16 mouse cellular contexts compared by ENCODE assay signal in the genomic region with DNA sequence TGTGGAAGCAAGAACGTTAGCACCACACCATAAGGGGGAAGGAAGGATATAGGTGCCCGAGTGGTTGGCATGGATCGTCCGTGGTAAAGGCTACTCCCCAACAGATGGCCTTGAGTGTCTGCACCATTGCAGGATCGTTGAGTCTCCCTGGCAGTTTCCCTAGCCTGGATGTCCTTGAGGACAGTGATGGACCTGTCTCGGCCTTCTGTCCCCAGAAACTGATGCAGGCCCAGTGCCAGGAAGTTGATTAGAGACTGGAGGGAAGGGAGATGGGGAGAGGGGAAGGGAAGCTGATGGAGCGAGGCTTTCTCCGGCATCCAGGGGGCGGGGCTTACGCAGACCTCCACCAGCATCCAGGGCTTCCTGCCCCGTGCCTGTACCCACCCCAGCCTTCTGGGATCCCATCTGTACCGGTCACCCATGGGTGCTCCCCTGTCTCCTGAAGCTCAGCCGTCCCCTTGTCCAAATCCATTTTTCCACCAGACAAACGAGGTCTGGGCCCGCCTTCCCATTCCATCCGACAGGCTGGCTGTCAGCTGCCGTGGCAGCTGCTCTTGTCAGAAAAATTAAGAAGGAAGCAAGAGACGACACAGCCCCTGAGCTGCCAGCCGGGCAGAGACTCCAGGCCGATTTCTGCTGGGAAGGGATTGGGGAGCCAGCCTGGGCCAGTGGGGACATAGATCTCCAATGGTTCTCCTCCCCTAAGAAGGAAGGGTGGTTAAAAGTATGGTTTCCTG. TPM values are rescaled to one million over a fixed set of nuclear protein-coding genes. Genes with fewer than 3 reads are reported as not detected.
DNase-seq lines count a peak whose midpoint lies in the region; ATAC-seq and TF ChIP-seq lines count a peak whose summit lies in the region.
"Had no signal": no experiment of that assay in that cellular context is flagged by ENCODE, and none has a peak within 500 bp of the region (broad histone marks: within the 10 kb centered on the region; RNA-seq: fewer than 3 reads in every experiment).

No protein-coding gene starts in this region.

- no peak overlapping the region for H3K27ac ChIP-seq in embryonic facial prominence, embryonic 14.5 days (replicated peaks; ENCODE audit: low read depth, low read length)
- no peak overlapping the region for H3K27ac ChIP-seq in embryonic facial prominence, embryonic 10.5 days (replicated peaks)
- H3K27ac ChIP-seq in forebrain, embryonic 16.5 days (ENCODE audit: low read length): peak overlapping the region; percentile 13; the same call in 1 of the 2 replicates
- H3K27ac ChIP-seq in gastrocnemius, adult 2 months: no peak overlapping the region
- H3K27ac ChIP-seq: heart, embryonic 13.5 days had no signal

- intact Hi-C loops in gastrocnemius, adult 2 months (cut with DNase I): no loop called here

- no peaks in the 10 kb centered on the region for H3K9me3 ChIP-seq in embryonic facial prominence, embryonic 14.5 days (ENCODE audit: control insufficient read depth, low read length)
- H3K9me3 ChIP-seq in embryonic facial prominence, embryonic 10.5 days: no peaks in the 10 kb centered on the region
- no peaks in the 10 kb centered on the region for H3K9me3 ChIP-seq in megakaryocyte, embryonic 14.5 days
- no peaks in the 10 kb centered on the region for H3K9me3 ChIP-seq in forebrain, embryonic 16.5 days (ENCODE audit: control insufficient read depth, low read length)
- H3K9me3 ChIP-seq: heart, embryonic 13.5 days had no signal

- DNase-seq in embryonic facial prominence, embryonic 14.5 days (ENCODE audit: low spot score): peak; percentile 53
- DNase-seq in embryonic facial prominence, embryonic 10.5 days (ENCODE audit: low spot score): no peak
- DNase-seq in urinary bladder, adult 18-20 months (ENCODE audit: low spot score in 2 of 2): no peak
- DNase-seq in gastrocnemius, adult 2 months: no peak
- DNase-seq: kidney, postnatal 25 days; lung, postnatal 14 days; thymus, adult 18-20 months had no signal

- TF ChIP-seq CTCF in gastrocnemius, adult 2 months (IDR thresholded peaks at IDR 0.05): no peak

- no peak overlapping the region for H3K4me3 ChIP-seq in embryonic facial prominence, embryonic 14.5 days (ENCODE audit: low read depth, low read length)
- no peak overlapping the region for H3K4me3 ChIP-seq in embryonic facial prominence, embryonic 10.5 days
- H3K4me3 ChIP-seq in megakaryocyte, embryonic 14.5 days (replicated peaks): peak overlapping the region; percentile 24
- H3K4me3 ChIP-seq in forebrain, embryonic 16.5 days (replicated peaks; ENCODE audit: low read length): no peak overlapping the region
- no peak overlapping the region for H3K4me3 ChIP-seq in gastrocnemius, adult 2 months
- H3K4me3 ChIP-seq: erythroblast, embryonic 14.5 days; heart, embryonic 13.5 days had no signal

- WGBS in embryonic facial prominence, embryonic 14.5 days: 56% methylated on average over 20 of the region's 20 CpGs
- WGBS in embryonic facial prominence, embryonic 10.5 days: 60% methylated on average over 20 of the region's 20 CpGs
- 44% methylated on average over 20 of the region's 20 CpGs for WGBS in forebrain, embryonic 16.5 days

- H3K27me3 ChIP-seq in embryonic facial prominence, embryonic 14.5 days (replicated peaks; ENCODE audit: control insufficient read depth, insufficient read depth, low read length): no peaks in the 10 kb centered on the region
- H3K27me3 ChIP-seq in embryonic facial prominence, embryonic 10.5 days (replicated peaks; ENCODE audit: low read depth, poor library complexity, severe bottlenecking): peaks cover 21% of the 10 kb centered on the region
- H3K27me3 ChIP-seq in megakaryocyte, embryonic 14.5 days (replicated peaks): peaks cover 42% of the 10 kb centered on the region
- no peaks in the 10 kb centered on the region; the same call in 1 of the 2 replicates for H3K27me3 ChIP-seq in forebrain, embryonic 16.5 days (replicated peaks; ENCODE audit: control insufficient read depth, insufficient read depth, low read length)

- no peaks in the 10 kb centered on the region for H3K4me1 ChIP-seq in embryonic facial prominence, embryonic 14.5 days (ENCODE audit: control insufficient read depth, insufficient read depth, low read length)
- H3K4me1 ChIP-seq in embryonic facial prominence, embryonic 10.5 days: peaks cover 18% of the 10 kb centered on the region
- peaks cover 67% of the 10 kb centered on the region for H3K4me1 ChIP-seq in megakaryocyte, embryonic 14.5 days
- peaks cover 15% of the 10 kb centered on the region for H3K4me1 ChIP-seq in forebrain, embryonic 16.5 days (replicated peaks; ENCODE audit: control insufficient read depth, insufficient read depth, low read length)
- H3K4me1 ChIP-seq: heart, embryonic 13.5 days had no signal

- peak; percentile 19; the same call in 1 of the 2 replicates for ATAC-seq in embryonic facial prominence, embryonic 14.5 days (ENCODE audit: low read depth)
- ATAC-seq in megakaryocyte, adult 5-6 weeks (ENCODE audit: poor library complexity, severe bottlenecking): no peak
- peak; percentile 23; the same call in 1 of the 2 replicates for ATAC-seq in cerebellum, adult (ENCODE audit: insufficient number of reproducible peaks, low FRiP score, low TSS enrichment)
- peak; percentile 51 for ATAC-seq in forebrain, embryonic 16.5 days
- ATAC-seq: activated CD4-positive, CD25-positive, alpha-beta regulatory T cell, adult 4 months had no signal

- H3K36me3 ChIP-seq in embryonic facial prominence, embryonic 14.5 days (ENCODE audit: control insufficient read depth, insufficient read depth, low read length): no peaks in the 10 kb centered on the region
- H3K36me3 ChIP-seq in embryonic facial prominence, embryonic 10.5 days (replicated peaks): no peaks in the 10 kb centered on the region
- no peaks in the 10 kb centered on the region for H3K36me3 ChIP-seq in megakaryocyte, embryonic 14.5 days (replicated peaks; ENCODE audit: low read length)
- no peaks in the 10 kb centered on the region for H3K36me3 ChIP-seq in forebrain, embryonic 16.5 days (ENCODE audit: control insufficient read depth, insufficient read depth)
- H3K36me3 ChIP-seq: G1E; heart, embryonic 13.5 days had no signal

- H3K4me2 ChIP-seq in embryonic facial prominence, embryonic 14.5 days (ENCODE audit: low read depth, low read length): no peak overlapping the region
- no peak overlapping the region for H3K4me2 ChIP-seq in forebrain, embryonic 16.5 days (ENCODE audit: low read length)
- H3K4me2 ChIP-seq: heart, embryonic 13.5 days; liver, embryonic 11.5 days had no signal

- H3K9ac ChIP-seq in embryonic facial prominence, embryonic 14.5 days (ENCODE audit: low read depth, low read length): no peak overlapping the region
- no peak overlapping the region for H3K9ac ChIP-seq in forebrain, embryonic 16.5 days (replicated peaks; ENCODE audit: low read depth, low read length)
- H3K9ac ChIP-seq: heart, embryonic 13.5 days had no signal

RNA-seq across cellular contexts. Expression of a gene that starts 31.1 kb away (rescaled TPM):
- polyA plus RNA-seq in embryonic facial prominence, embryonic 14.5 days (2014; fragmentation: Nextera tagmentation; extraction: Ambion mirVana): 0.71 and 1.2 TPM in 2 replicates
- polyA plus RNA-seq in embryonic facial prominence, embryonic 10.5 days (2016; fragmentation: Nextera tagmentation; extraction: Ambion mirVana): 0.49 and 0.64 TPM in 2 replicates
- polyA plus RNA-seq in megakaryocyte, embryonic 14.5 days (2012; ENCODE audit: insufficient read depth, low replicate concordance): 19.3 and 20.5 TPM in 2 replicates
- total RNA-seq in megakaryocyte, adult 5-6 weeks (2015): 10.4 and 11.1 TPM in 2 replicates
- 3.9 and 5.9 TPM in 2 replicates for total RNA-seq in megakaryocyte, adult 5-6 weeks (2017)
- polyA plus RNA-seq in forebrain, embryonic 16.5 days (2015; fragmentation: Nextera tagmentation; extraction: Ambion mirVana): 0.13 TPM in 1 of 2 replicates, not detected in the other
- total RNA-seq in gastrocnemius, adult 2 months (2021): 1 to 10 TPM; 2.6 TPM
